Mouse (Mus musculus) kidney, adult 2 months (tissue): ENCODE results near the gene D5Ertd579e. TPM values are rescaled to one million over a fixed set of nuclear protein-coding genes. Genes with fewer than 3 reads are reported as not detected.

Experiments used
- DNase-seq: peaks from one replicate; pipeline ENCODE4 v3.0.0; 2021
- H3K27ac ChIP-seq: fragments of 200-500 bp; 2 replicates; pipeline ENCODE4 v1.5.1; 2012; ENCODE audit warnings: low read depth, low read length, control low read depth, inconsistent platforms; ENCODE audit not compliant: insufficient read depth
- H3K27me3 ChIP-seq: fragments of 200-500 bp; replicated peaks from 2 replicates; pipeline ENCODE4 v1.6.1; 2012; ENCODE audit warnings: mild to moderate bottlenecking, moderate library complexity, low read length, inconsistent platforms; ENCODE audit not compliant: control insufficient read depth, insufficient read depth
- H3K36me3 ChIP-seq: fragments of 200-500 bp; 2 replicates; pipeline ENCODE4 v1.6.1; 2012; ENCODE audit warnings: mild to moderate bottlenecking, moderate library complexity, low read length, inconsistent platforms; ENCODE audit not compliant: control insufficient read depth, insufficient read depth
- H3K4me1 ChIP-seq: fragments of 200-500 bp; 2 replicates; pipeline ENCODE4 v1.6.1; 2011; ENCODE audit warnings: low read length; ENCODE audit not compliant: control insufficient read depth, insufficient read depth
- H3K4me3 ChIP-seq: fragments of 200-500 bp; 2 replicates; pipeline ENCODE4 v1.5.1; 2011; ENCODE audit warnings: mild to moderate bottlenecking, low read depth, low read length, control low read depth; ENCODE audit not compliant: insufficient read depth
- CTCF ChIP-seq: fragments of 200-500 bp; conservative IDR thresholded peaks from 2 replicates; pipeline ENCODE4 v1.5.1; 2011; ENCODE audit warnings: low read depth, mild to moderate bottlenecking, control low read depth, low read length, moderate library complexity, mixed read lengths; ENCODE audit not compliant: insufficient read depth, insufficient read length
- POLR2A ChIP-seq: fragments of 200-500 bp; IDR thresholded peaks from one replicate; pipeline ENCODE4 v1.6.1; 2011; ENCODE audit warnings: low read depth, low read length, control low read depth
- WGBS: fragments of 180-500 bp; shearing (Covaris S2); methylation state at CpG from one replicate; pipeline ENCODE4 v1.1.7; 2018; 5-methylcytosine and 5-hydroxymethylcytosine counted together
- polyA plus RNA-seq: library from polyadenylated mRNA; depleted of rRNA; stranded (reverse); fragments of >200 nt; gene quantifications from 2 replicates; pipeline ENCODE4 v1.2.3, GENCODE M21; 2012

Gene D5Ertd579e
- polyA plus RNA-seq, 1 experiment = 23.1 TPM

- peak overlapping the region; percentile 77 for H3K27ac ChIP-seq
- H3K4me3 ChIP-seq = no peak overlapping the region
- H3K4me1 ChIP-seq = peaks cover 63% of the 10 kb centered on the region
- DNase-seq = no peak
- no peaks in the 10 kb centered on the region for H3K27me3 ChIP-seq
- 65% methylated on average over 6 of the region's 6 CpGs for WGBS
- TF ChIP-seq POLR2A (no peak), CTCF (no peak)
- H3K36me3 ChIP-seq = no peaks in the 10 kb centered on the region
Observed at GRCm38 (mm10) chr5:36559510-36560235, 136.2 kb downstream of the D5Ertd579e start.

DNA sequence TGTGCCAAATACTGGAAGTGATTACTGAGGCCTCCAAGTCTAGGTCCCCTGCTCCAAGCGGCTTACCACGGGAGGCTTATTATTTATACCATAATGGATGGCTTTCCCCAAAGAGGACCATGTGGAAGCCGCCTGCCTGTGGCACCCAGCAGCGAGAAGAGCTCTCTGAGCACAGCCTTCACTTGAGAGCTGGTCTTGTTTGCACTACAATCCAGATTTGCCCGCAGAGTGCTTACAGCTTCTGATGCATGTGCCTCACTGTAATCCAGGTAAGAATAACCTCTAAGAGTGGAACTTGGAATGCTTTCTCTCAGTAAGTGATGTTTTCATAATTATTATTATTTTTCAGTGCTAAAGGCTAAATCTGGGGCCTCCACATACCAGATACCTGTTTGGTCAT is 136.7 kb downstream of the D5Ertd579e start:
- WGBS = 75% methylated on average over 5 of the region's 5 CpGs
- DNase-seq = no peak
- peaks cover 63% of the 10 kb centered on the region for H3K4me1 ChIP-seq

DNA sequence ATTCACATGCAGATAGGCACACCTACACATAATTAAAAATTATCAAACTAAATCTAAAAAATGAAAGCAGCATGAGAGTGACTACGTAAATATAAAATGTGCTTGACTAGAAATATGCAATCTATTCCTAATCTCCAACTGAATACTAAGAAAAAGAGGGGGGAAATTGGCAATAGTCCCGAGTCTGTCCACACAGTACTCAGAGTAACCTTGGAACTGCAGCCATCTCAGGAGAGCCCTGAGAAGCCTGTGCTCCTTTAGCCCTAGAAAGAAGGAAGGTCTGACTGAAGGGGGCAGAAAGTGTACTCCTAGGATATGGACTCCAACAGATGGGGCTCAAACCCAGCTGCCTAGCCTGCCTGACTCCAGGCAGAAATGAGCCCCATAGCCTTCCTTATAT is 137.3 kb downstream of the D5Ertd579e start:
- peaks cover 61% of the 10 kb centered on the region for H3K4me1 ChIP-seq
- no peak overlapping the region for H3K4me3 ChIP-seq
- peak; percentile 60 for DNase-seq
- WGBS = 19% methylated on average over 2 of the region's 2 CpGs
- no peaks in the 10 kb centered on the region for H3K36me3 ChIP-seq
- no peaks in the 10 kb centered on the region for H3K27me3 ChIP-seq
- TF ChIP-seq POLR2A = no peak
- no peak for TF ChIP-seq CTCF
- H3K27ac ChIP-seq = peak overlapping the region; percentile 86

More for the DNA sequence above, 136.7 kb downstream of the D5Ertd579e start:
- no peak overlapping the region for H3K4me3 ChIP-seq
- peak overlapping the region; percentile 86 for H3K27ac ChIP-seq
- H3K36me3 ChIP-seq = no peaks in the 10 kb centered on the region
- TF ChIP-seq POLR2A = no peak
- TF ChIP-seq CTCF = no peak
- no peaks in the 10 kb centered on the region for H3K27me3 ChIP-seq

GRCm38 (mm10) chr5:36557584-36558308 is 138.1 kb downstream of the D5Ertd579e start:
- no peaks in the 10 kb centered on the region for H3K36me3 ChIP-seq

DNA sequence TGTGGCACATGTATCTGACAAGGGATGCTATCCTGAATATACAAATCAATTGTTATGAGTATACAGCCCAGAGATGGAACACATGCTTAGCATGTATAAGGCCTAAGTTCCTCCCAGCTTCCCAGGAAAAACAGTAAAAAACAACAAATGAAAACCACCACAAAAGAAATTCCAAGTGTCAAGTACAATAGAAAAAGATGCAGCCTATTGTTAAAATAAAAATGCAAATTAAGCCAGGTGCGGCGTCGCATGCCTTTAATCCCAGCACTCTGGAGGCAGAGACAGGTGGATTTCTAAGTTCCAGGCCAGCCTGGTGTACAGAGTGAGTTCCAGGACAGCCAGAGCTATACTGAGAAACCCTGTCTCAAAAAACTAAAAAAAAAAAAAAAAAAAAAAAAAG is 138.9 kb downstream of the D5Ertd579e start:
- TF ChIP-seq CTCF (no peak), POLR2A (no peak)
- H3K27me3 ChIP-seq = no peaks in the 10 kb centered on the region
- 70% methylated on average over 3 of the region's 3 CpGs for WGBS
- no peaks in the 10 kb centered on the region for H3K36me3 ChIP-seq
- H3K27ac ChIP-seq = no peak overlapping the region
- peaks cover 55% of the 10 kb centered on the region for H3K4me1 ChIP-seq
- no peak for DNase-seq
- H3K4me3 ChIP-seq = no peak overlapping the region

More at GRCm38 (mm10) chr5:36557584-36558308, 138.1 kb downstream of the D5Ertd579e start:
- Histone ChIP-seq H3K27ac (peak overlapping the region; percentile 86), H3K4me3 (no peak overlapping the region), H3K27me3 (no peaks in the 10 kb centered on the region), H3K4me1 (peaks cover 58% of the 10 kb centered on the region)
- TF ChIP-seq POLR2A (no peak), CTCF (no peak)
- 27% methylated on average over 7 of the region's 7 CpGs for WGBS
- peak; percentile 92 for DNase-seq

GRCm38 (mm10) chr5:36556289-36556688 is 139.5 kb downstream of the D5Ertd579e start:
- 33% methylated on average over 4 of the region's 4 CpGs for WGBS
- H3K27me3 ChIP-seq = no peaks in the 10 kb centered on the region
- DNase-seq = peak; percentile 83
- no peak overlapping the region for H3K4me3 ChIP-seq
- H3K27ac ChIP-seq = peak overlapping the region; percentile 54; the same call in 1 of the 2 replicates
- no peak for TF ChIP-seq POLR2A
- no peaks in the 10 kb centered on the region for H3K36me3 ChIP-seq
- peaks cover 48% of the 10 kb centered on the region for H3K4me1 ChIP-seq

DNA sequence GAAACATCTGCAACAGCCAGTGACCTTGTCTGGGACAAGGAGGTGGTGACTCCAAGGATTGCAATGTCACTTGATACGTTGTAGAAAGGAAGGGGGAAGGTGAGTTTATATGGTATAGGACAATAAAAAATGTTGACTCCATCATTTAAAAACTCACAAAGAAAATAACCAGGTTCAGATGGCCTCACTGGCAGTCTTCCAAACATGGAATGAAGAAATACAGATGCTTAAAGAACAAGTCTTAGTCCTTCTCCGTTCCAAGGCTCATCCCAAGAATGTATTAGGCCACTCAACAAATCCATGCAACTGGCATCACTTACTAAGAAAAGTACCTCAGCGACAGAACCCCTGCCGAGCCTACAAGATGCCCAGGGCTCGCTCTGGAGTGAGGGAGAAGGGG is 141.3 kb downstream of the D5Ertd579e start:
- H3K4me1 ChIP-seq = peaks cover 44% of the 10 kb centered on the region
- DNase-seq = no peak
- peak overlapping the region; percentile 37 for H3K27ac ChIP-seq

More for the DNA sequence above, 141.3 kb downstream of the D5Ertd579e start:
- TF ChIP-seq POLR2A = no peak
- TF ChIP-seq CTCF = no peak
- Histone ChIP-seq H3K36me3 (no peaks in the 10 kb centered on the region), H3K27me3 (no peaks in the 10 kb centered on the region), H3K4me3 (no peak overlapping the region)
- WGBS = 56% methylated on average over 5 of the region's 5 CpGs
